Mouse (Mus musculus): ENCODE results near the gene Slc5a12. TPM values are rescaled to one million over a fixed set of nuclear protein-coding genes. Genes with fewer than 3 reads are reported as not detected.

Gene Slc5a12
- polyA plus RNA-seq (2012; ENCODE audit: insufficient read depth, insufficient read length, missing spikeins): not detected in 2 replicates

- Histone ChIP-seq H3K27ac (ENCODE audit: insufficient read depth, low read depth, low read length) (no peak within 1 kb of the TSS), H3K4me3 (ENCODE audit: insufficient read depth, low read length) (no peak within 1 kb of the TSS), H3K4me1 (ENCODE audit: control insufficient read depth, insufficient read depth, low read length) (no peaks in the 10 kb centered on the region)
- TF ChIP-seq CTCF (IDR thresholded peaks at IDR 0.05; ENCODE audit: low read depth, low read length): no peak
- TF ChIP-seq POLR2A (IDR thresholded peaks at IDR 0.05; ENCODE audit: borderline replicate concordance, low read depth, low read length): no peak
Measured at GRCm38 (mm10) chr2:110596932-110597331, at the start of gene Slc5a12. Gene Slc5a12, plus strand, starts transcription at chr2:110597298.

GRCm38 (mm10) chr2:110556098-110556497 is 41.0 kb upstream of the Slc5a12 start:
- TF ChIP-seq CTCF (IDR thresholded peaks at IDR 0.05; ENCODE audit: low read depth, low read length) (no peak), POLR2A (IDR thresholded peaks at IDR 0.05; ENCODE audit: borderline replicate concordance, low read depth, low read length) (no peak)
- H3K27ac ChIP-seq (ENCODE audit: insufficient read depth, low read depth, low read length): no peak overlapping the region
- no peaks in the 10 kb centered on the region for H3K4me1 ChIP-seq (ENCODE audit: control insufficient read depth, insufficient read depth, low read length)
- H3K4me3 ChIP-seq (ENCODE audit: insufficient read depth, low read length): no peak overlapping the region

- no peak for TF ChIP-seq POLR2A (IDR thresholded peaks at IDR 0.05; ENCODE audit: borderline replicate concordance, low read depth, low read length)
- TF ChIP-seq CTCF (IDR thresholded peaks at IDR 0.05; ENCODE audit: low read depth, low read length): no peak
Measured at GRCm38 (mm10) chr2:110562621-110563020, 34.5 kb upstream of the Slc5a12 start.

GRCm38 (mm10) chr2:110564673-110565627 is 32.1 kb upstream of the Slc5a12 start:
- Histone ChIP-seq H3K4me3 (ENCODE audit: insufficient read depth, low read length) (no peak overlapping the region), H3K4me1 (ENCODE audit: control insufficient read depth, insufficient read depth, low read length) (no peaks in the 10 kb centered on the region), H3K27ac (ENCODE audit: insufficient read depth, low read depth, low read length) (no peak overlapping the region)
- TF ChIP-seq POLR2A (IDR thresholded peaks at IDR 0.05; ENCODE audit: borderline replicate concordance, low read depth, low read length) (no peak), CTCF (IDR thresholded peaks at IDR 0.05; ENCODE audit: low read depth, low read length) (no peak)

More at GRCm38 (mm10) chr2:110562621-110563020, 34.5 kb upstream of the Slc5a12 start:
- no peaks in the 10 kb centered on the region for H3K4me1 ChIP-seq (ENCODE audit: control insufficient read depth, insufficient read depth, low read length)
- H3K4me3 ChIP-seq (ENCODE audit: insufficient read depth, low read length): no peak overlapping the region
- no peak overlapping the region for H3K27ac ChIP-seq (ENCODE audit: insufficient read depth, low read depth, low read length)

- no peak overlapping the region for H3K4me3 ChIP-seq (ENCODE audit: insufficient read depth, low read length)
- H3K27ac ChIP-seq (ENCODE audit: insufficient read depth, low read depth, low read length): no peak overlapping the region
- H3K4me1 ChIP-seq (ENCODE audit: control insufficient read depth, insufficient read depth, low read length): no peaks in the 10 kb centered on the region
- TF ChIP-seq POLR2A (IDR thresholded peaks at IDR 0.05; ENCODE audit: borderline replicate concordance, low read depth, low read length): no peak
- TF ChIP-seq CTCF (IDR thresholded peaks at IDR 0.05; ENCODE audit: low read depth, low read length): no peak
Measured at GRCm38 (mm10) chr2:110586692-110587091, 10.4 kb upstream of the Slc5a12 start.

- TF ChIP-seq CTCF (IDR thresholded peaks at IDR 0.05; ENCODE audit: low read depth, low read length) (no peak), POLR2A (IDR thresholded peaks at IDR 0.05; ENCODE audit: borderline replicate concordance, low read depth, low read length) (no peak)
- H3K4me1 ChIP-seq (ENCODE audit: control insufficient read depth, insufficient read depth, low read length): no peaks in the 10 kb centered on the region
- H3K27ac ChIP-seq (ENCODE audit: insufficient read depth, low read depth, low read length): no peak overlapping the region
- H3K4me3 ChIP-seq (ENCODE audit: insufficient read depth, low read length): no peak overlapping the region
Measured at GRCm38 (mm10) chr2:110590007-110590406, 7.1 kb upstream of the Slc5a12 start.

- Histone ChIP-seq H3K4me1 (ENCODE audit: control insufficient read depth, insufficient read depth, low read length) (no peaks in the 10 kb centered on the region), H3K27ac (ENCODE audit: insufficient read depth, low read depth, low read length) (no peak overlapping the region), H3K4me3 (ENCODE audit: insufficient read depth, low read length) (no peak overlapping the region)
- TF ChIP-seq CTCF (IDR thresholded peaks at IDR 0.05; ENCODE audit: low read depth, low read length) (no peak), POLR2A (IDR thresholded peaks at IDR 0.05; ENCODE audit: borderline replicate concordance, low read depth, low read length) (no peak)
Measured at GRCm38 (mm10) chr2:110592276-110592675, 4.8 kb upstream of the Slc5a12 start.

GRCm38 (mm10) chr2:110644358-110644757 is 47.3 kb downstream of the Slc5a12 start:
- H3K4me1 ChIP-seq (ENCODE audit: control insufficient read depth, insufficient read depth, low read length): no peaks in the 10 kb centered on the region
- H3K4me3 ChIP-seq (ENCODE audit: insufficient read depth, low read length): no peak overlapping the region
- H3K27ac ChIP-seq (ENCODE audit: insufficient read depth, low read depth, low read length): no peak overlapping the region
- no peak for TF ChIP-seq POLR2A (IDR thresholded peaks at IDR 0.05; ENCODE audit: borderline replicate concordance, low read depth, low read length)
- no peak for TF ChIP-seq CTCF (IDR thresholded peaks at IDR 0.05; ENCODE audit: low read depth, low read length)

- H3K4me3 ChIP-seq (ENCODE audit: insufficient read depth, low read length): no peak overlapping the region
- H3K4me1 ChIP-seq (ENCODE audit: control insufficient read depth, insufficient read depth, low read length): no peaks in the 10 kb centered on the region
- no peak overlapping the region for H3K27ac ChIP-seq (ENCODE audit: insufficient read depth, low read depth, low read length)
- TF ChIP-seq POLR2A (IDR thresholded peaks at IDR 0.05; ENCODE audit: borderline replicate concordance, low read depth, low read length): no peak
- TF ChIP-seq CTCF (IDR thresholded peaks at IDR 0.05; ENCODE audit: low read depth, low read length): no peak
Measured at GRCm38 (mm10) chr2:110644846-110645245, 47.7 kb downstream of the Slc5a12 start.

GRCm38 (mm10) chr2:110663329-110663728 is 66.2 kb downstream of the Slc5a12 start:
- H3K4me3 ChIP-seq (ENCODE audit: insufficient read depth, low read length): no peak overlapping the region
- H3K4me1 ChIP-seq (ENCODE audit: control insufficient read depth, insufficient read depth, low read length): no peaks in the 10 kb centered on the region
- TF ChIP-seq POLR2A (IDR thresholded peaks at IDR 0.05; ENCODE audit: borderline replicate concordance, low read depth, low read length): no peak
- no peak for TF ChIP-seq CTCF (IDR thresholded peaks at IDR 0.05; ENCODE audit: low read depth, low read length)
- no peak overlapping the region for H3K27ac ChIP-seq (ENCODE audit: insufficient read depth, low read depth, low read length)

Measured in bone marrow macrophage, adult 2 months (primary cell).